Mouse (Mus musculus) olfactory bulb, adult 2 months (tissue): ENCODE results near the gene Tigar.

Experiments
- CTCF ChIP-seq: fragments of 200-500 bp; IDR thresholded peaks from 2 replicates; pipeline ENCODE4 v1.5.1; 2012; ENCODE audit warnings: low read depth, mild to moderate bottlenecking, low read length, moderate library complexity; ENCODE audit not compliant: insufficient read depth
- POLR2A ChIP-seq: fragments of 200-500 bp; IDR thresholded peaks from 2 replicates; pipeline ENCODE4 v1.6.1; 2012; ENCODE audit warnings: mild to moderate bottlenecking, low read depth, low read length, moderate library complexity; ENCODE audit not compliant: insufficient read depth

- TF ChIP-seq POLR2A (no peak), CTCF (no peak)
Observed at GRCm38 (mm10) chr6:127130377-127130776, 21.0 kb upstream of the Tigar start.
